Mouse (Mus musculus): ENCODE measurements at regions not wholly inside any gene's neighbourhood (a gene's known extent, or its start where the extent isn't known, plus 50 kb on each side); places are given as distances from the start of the nearest gene placed in this dataset.

GRCm38 (mm10) chr13:51963966-51964365 is 117.5 kb downstream of the Gadd45g start:
- TF ChIP-seq POLR2A (IDR thresholded peaks at IDR 0.05; ENCODE audit: insufficient read depth, low read depth, low read length) (no peak), CTCF (IDR thresholded peaks at IDR 0.05; ENCODE audit: insufficient read depth, low read depth, low read length) (no peak)
- peaks cover 22% of the 10 kb centered on the region for H3K4me1 ChIP-seq (ENCODE audit: control insufficient read depth, insufficient read depth, low read length)
- WGBS = 83% methylated on average over 6 of the region's 6 CpGs
- no peak overlapping the region for H3K4me3 ChIP-seq (ENCODE audit: insufficient read depth, low read depth, low read length)
- no peak overlapping the region for H3K27ac ChIP-seq (ENCODE audit: insufficient read depth, low read depth, low read length)

- 54% methylated on average over 6 of the region's 6 CpGs for WGBS
- no peak overlapping the region for H3K4me3 ChIP-seq (ENCODE audit: insufficient read depth, low read depth, low read length)
- peaks cover 22% of the 10 kb centered on the region for H3K4me1 ChIP-seq (ENCODE audit: control insufficient read depth, insufficient read depth, low read length)
- TF ChIP-seq CTCF (IDR thresholded peaks at IDR 0.05; ENCODE audit: insufficient read depth, low read depth, low read length) = no peak
- TF ChIP-seq POLR2A (IDR thresholded peaks at IDR 0.05; ENCODE audit: insufficient read depth, low read depth, low read length) = no peak
- H3K27ac ChIP-seq (ENCODE audit: insufficient read depth, low read depth, low read length) = no peak overlapping the region
These were observed 117.9 kb downstream of the Gadd45g start for GRCm38 (mm10) chr13:51964416-51964815.

GRCm38 (mm10) chr13:51964921-51965320 is 118.4 kb downstream of the Gadd45g start:
- Histone ChIP-seq H3K27ac (ENCODE audit: insufficient read depth, low read depth, low read length) (no peak overlapping the region), H3K4me1 (ENCODE audit: control insufficient read depth, insufficient read depth, low read length) (peaks cover 27% of the 10 kb centered on the region), H3K4me3 (ENCODE audit: insufficient read depth, low read depth, low read length) (no peak overlapping the region)
- 55% methylated on average over 2 of the region's 2 CpGs for WGBS
- TF ChIP-seq CTCF (IDR thresholded peaks at IDR 0.05; ENCODE audit: insufficient read depth, low read depth, low read length) (no peak), POLR2A (IDR thresholded peaks at IDR 0.05; ENCODE audit: insufficient read depth, low read depth, low read length) (no peak)

- Histone ChIP-seq H3K4me3 (ENCODE audit: insufficient read depth, low read depth, low read length) (no peak overlapping the region), H3K4me1 (ENCODE audit: control insufficient read depth, insufficient read depth, low read length) (peaks cover 25% of the 10 kb centered on the region), H3K27ac (ENCODE audit: insufficient read depth, low read depth, low read length) (no peak overlapping the region)
- WGBS = 92% methylated on average over 6 of the region's 6 CpGs
- no peak for TF ChIP-seq CTCF (IDR thresholded peaks at IDR 0.05; ENCODE audit: insufficient read depth, low read depth, low read length)
- no peak for TF ChIP-seq POLR2A (IDR thresholded peaks at IDR 0.05; ENCODE audit: insufficient read depth, low read depth, low read length)
These were observed 121.6 kb downstream of the Gadd45g start for GRCm38 (mm10) chr13:51968103-51968502.

- 89% methylated on average over 9 of the region's 9 CpGs for WGBS
- H3K4me1 ChIP-seq (ENCODE audit: control insufficient read depth, insufficient read depth, low read length) = peaks cover 28% of the 10 kb centered on the region
- TF ChIP-seq POLR2A (IDR thresholded peaks at IDR 0.05; ENCODE audit: insufficient read depth, low read depth, low read length) (no peak), CTCF (IDR thresholded peaks at IDR 0.05; ENCODE audit: insufficient read depth, low read depth, low read length) (no peak)
- no peak overlapping the region for H3K4me3 ChIP-seq (ENCODE audit: insufficient read depth, low read depth, low read length)
- no peak overlapping the region for H3K27ac ChIP-seq (ENCODE audit: insufficient read depth, low read depth, low read length)
These were observed 122.3 kb downstream of the Gadd45g start for GRCm38 (mm10) chr13:51968796-51969195.

GRCm38 (mm10) chr13:51970051-51970450 is 123.6 kb downstream of the Gadd45g start:
- 44% methylated on average over 11 of the region's 11 CpGs for WGBS
- no peak overlapping the region for H3K27ac ChIP-seq (ENCODE audit: insufficient read depth, low read depth, low read length)
- TF ChIP-seq CTCF (IDR thresholded peaks at IDR 0.05; ENCODE audit: insufficient read depth, low read depth, low read length) = no peak
- no peak for TF ChIP-seq POLR2A (IDR thresholded peaks at IDR 0.05; ENCODE audit: insufficient read depth, low read depth, low read length)
- peaks cover 21% of the 10 kb centered on the region for H3K4me1 ChIP-seq (ENCODE audit: control insufficient read depth, insufficient read depth, low read length)
- no peak overlapping the region for H3K4me3 ChIP-seq (ENCODE audit: insufficient read depth, low read depth, low read length)

- no peak overlapping the region for H3K4me3 ChIP-seq (ENCODE audit: insufficient read depth, low read depth, low read length)
- WGBS = 71% methylated on average over 12 of the region's 12 CpGs
- H3K4me1 ChIP-seq (ENCODE audit: control insufficient read depth, insufficient read depth, low read length) = peaks cover 23% of the 10 kb centered on the region
- TF ChIP-seq POLR2A (IDR thresholded peaks at IDR 0.05; ENCODE audit: insufficient read depth, low read depth, low read length) = no peak
- TF ChIP-seq CTCF (IDR thresholded peaks at IDR 0.05; ENCODE audit: insufficient read depth, low read depth, low read length) = no peak
- no peak overlapping the region for H3K27ac ChIP-seq (ENCODE audit: insufficient read depth, low read depth, low read length)
These were observed 126.3 kb downstream of the Gadd45g start for GRCm38 (mm10) chr13:51972656-51973310.

GRCm38 (mm10) chr13:51973461-51973860 is 127.0 kb downstream of the Gadd45g start:
- H3K4me3 ChIP-seq (ENCODE audit: insufficient read depth, low read depth, low read length) = no peak overlapping the region
- no peak overlapping the region for H3K27ac ChIP-seq (ENCODE audit: insufficient read depth, low read depth, low read length)
- 55% methylated on average over 10 of the region's 10 CpGs for WGBS
- peaks cover 23% of the 10 kb centered on the region for H3K4me1 ChIP-seq (ENCODE audit: control insufficient read depth, insufficient read depth, low read length)
- TF ChIP-seq CTCF (IDR thresholded peaks at IDR 0.05; ENCODE audit: insufficient read depth, low read depth, low read length) = no peak

- H3K4me1 ChIP-seq (ENCODE audit: control insufficient read depth, insufficient read depth, low read length) = peaks cover 23% of the 10 kb centered on the region
- no peak overlapping the region for H3K27ac ChIP-seq (ENCODE audit: insufficient read depth, low read depth, low read length)
- TF ChIP-seq CTCF (IDR thresholded peaks at IDR 0.05; ENCODE audit: insufficient read depth, low read depth, low read length) (no peak), POLR2A (IDR thresholded peaks at IDR 0.05; ENCODE audit: insufficient read depth, low read depth, low read length) (no peak)
- WGBS = 93% methylated on average over 6 of the region's 6 CpGs
- no peak overlapping the region for H3K4me3 ChIP-seq (ENCODE audit: insufficient read depth, low read depth, low read length)
These were observed 127.6 kb downstream of the Gadd45g start for GRCm38 (mm10) chr13:51974101-51974500.

GRCm38 (mm10) chr13:51975330-51975729 is 128.9 kb downstream of the Gadd45g start:
- 91% methylated on average over 10 of the region's 10 CpGs for WGBS
- no peak overlapping the region for H3K4me3 ChIP-seq (ENCODE audit: insufficient read depth, low read depth, low read length)
- peaks cover 14% of the 10 kb centered on the region for H3K4me1 ChIP-seq (ENCODE audit: control insufficient read depth, insufficient read depth, low read length)
- TF ChIP-seq POLR2A (IDR thresholded peaks at IDR 0.05; ENCODE audit: insufficient read depth, low read depth, low read length) (no peak), CTCF (IDR thresholded peaks at IDR 0.05; ENCODE audit: insufficient read depth, low read depth, low read length) (no peak)
- no peak overlapping the region for H3K27ac ChIP-seq (ENCODE audit: insufficient read depth, low read depth, low read length)

Measured in olfactory bulb, adult 2 months (tissue).